Mouse (Mus musculus) 3T3-L1 (cell line): ENCODE results near the gene Fancc.

Experiments
- DNase-seq: peaks from one replicate; pipeline ENCODE4 v3.0.0-alpha.2; 2015; ENCODE audit warnings: low read depth, low spot score

The Fancc gene

GRCm38 (mm10) chr13:63421225-63421624 is 75.9 kb downstream of the Fancc start:
- DNase-seq, result peak; percentile 45

- DNase-seq, result no peak
These were observed 78.9 kb downstream of the Fancc start for GRCm38 (mm10) chr13:63418148-63418547.

- no peak for DNase-seq
These were observed 80.3 kb downstream of the Fancc start for GRCm38 (mm10) chr13:63416824-63417223.

DNA sequence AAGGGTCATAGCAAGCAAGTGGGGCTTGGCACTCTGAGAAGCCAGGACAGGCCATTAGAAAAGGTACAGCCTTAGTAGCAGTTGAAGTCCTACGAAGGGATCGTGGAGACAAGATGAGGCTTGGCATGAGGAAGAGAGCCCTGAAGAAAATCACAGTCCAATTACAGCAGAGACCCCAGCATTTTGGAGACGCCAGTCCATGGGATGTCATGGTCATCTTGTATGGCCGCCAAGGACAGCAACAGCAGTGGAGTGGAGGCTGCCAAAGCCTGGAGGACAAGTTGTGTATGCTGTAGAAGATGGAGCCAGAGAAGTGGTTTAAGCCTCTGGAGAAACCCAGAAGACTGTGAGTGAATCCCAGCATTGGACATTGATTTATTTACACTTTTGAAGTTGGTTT is 84.4 kb downstream of the Fancc start:
- no peak for DNase-seq

DNA sequence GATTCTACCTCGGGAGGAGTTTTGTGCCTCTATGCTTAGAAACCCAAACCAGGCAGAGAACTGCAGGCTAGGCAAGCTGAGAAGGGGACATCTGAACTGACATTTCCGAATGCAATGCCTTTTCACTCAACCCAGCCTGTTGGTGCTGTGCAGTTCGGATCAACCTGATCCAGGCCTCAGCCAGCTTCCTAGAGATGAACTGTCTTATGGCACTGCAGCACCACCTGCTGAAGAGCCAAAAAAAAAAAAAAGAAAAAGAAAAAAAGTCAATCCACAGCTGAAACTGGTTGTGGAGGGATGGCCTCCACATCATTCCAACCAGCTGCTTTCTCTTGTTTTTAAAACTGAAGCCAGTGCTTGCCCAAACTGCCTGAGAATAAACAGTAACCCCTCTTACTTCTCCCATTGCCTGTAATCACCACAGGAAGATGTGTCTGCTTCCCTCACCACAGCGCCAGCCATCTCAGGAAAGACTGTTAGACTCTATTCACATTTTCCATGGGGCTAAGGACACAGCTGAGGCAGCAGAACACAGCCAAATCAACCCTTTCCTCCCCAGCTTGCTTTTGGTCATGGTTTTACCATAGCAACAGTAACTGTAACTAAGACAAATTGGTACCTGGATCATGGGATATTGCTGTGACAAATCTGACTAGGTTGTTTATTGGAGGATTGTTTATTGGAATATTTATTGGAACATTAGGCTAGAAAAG is 85.6 kb downstream of the Fancc start:
- no peak for DNase-seq

- no peak for DNase-seq
These were observed 86.3 kb downstream of the Fancc start for GRCm38 (mm10) chr13:63410578-63411298.

DNA sequence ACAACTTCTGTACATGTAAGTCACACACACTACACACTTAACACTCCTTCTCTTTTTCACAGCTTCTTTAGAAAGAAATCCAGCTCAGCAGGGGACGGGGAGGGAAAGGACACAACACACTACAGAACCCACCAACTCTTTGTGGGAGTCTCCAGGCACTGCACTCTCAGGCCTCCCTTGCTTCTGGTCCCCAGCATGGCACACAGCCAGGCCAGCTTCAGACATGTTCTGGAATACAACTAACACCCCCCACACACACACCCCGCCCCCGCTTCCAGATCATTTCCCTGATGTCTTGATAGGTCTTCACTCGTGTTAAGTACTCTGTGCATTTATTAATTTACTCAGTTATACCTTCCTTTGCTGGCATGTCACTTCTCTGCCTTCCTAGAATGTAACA is 91.9 kb downstream of the Fancc start:
- DNase-seq, result no peak

DNA sequence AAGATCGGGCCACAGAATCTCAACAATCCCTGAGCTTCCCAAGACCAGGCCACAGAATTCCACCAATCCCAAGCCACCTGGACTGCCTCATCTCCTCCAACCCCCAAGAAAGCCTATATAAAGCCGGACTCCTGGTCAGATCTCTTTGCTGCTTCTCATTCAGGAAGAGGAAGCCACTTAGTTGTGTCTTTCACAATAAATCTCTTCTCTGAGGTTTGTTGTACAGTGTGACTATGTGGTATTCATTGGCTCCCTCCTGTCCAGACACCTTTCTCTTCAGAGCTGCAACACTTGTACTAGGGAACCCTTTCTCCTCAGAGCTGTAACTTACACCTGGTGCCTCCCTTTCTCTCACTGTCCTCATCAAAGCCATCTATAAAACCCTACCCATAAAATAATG is 92.4 kb downstream of the Fancc start:
- DNase-seq, result no peak

GRCm38 (mm10) chr13:63402823-63403222 is 94.3 kb downstream of the Fancc start:
- no peak for DNase-seq

GRCm38 (mm10) chr13:63400069-63400468 is 97.0 kb downstream of the Fancc start:
- DNase-seq, result peak; percentile 4

DNA sequence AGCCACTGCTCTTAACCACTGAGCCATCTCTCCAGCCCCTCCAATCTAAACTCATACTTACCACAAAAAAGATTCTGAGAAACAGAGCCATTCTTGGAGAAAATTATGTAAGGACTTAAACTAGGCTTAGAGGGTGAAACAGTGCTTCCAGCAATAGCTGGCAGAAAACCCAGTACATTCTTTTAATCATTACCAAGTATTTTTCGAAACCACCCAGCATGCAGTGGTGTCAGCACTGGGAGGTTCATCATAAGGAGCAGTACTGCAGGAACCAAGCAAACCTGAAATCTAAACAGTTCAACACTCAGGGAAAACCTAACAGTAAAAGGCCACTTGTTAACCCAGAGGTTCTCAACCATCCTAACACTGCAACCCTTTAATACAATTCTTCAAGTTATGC is 99.7 kb downstream of the Fancc start:
- DNase-seq, result no peak

DNA sequence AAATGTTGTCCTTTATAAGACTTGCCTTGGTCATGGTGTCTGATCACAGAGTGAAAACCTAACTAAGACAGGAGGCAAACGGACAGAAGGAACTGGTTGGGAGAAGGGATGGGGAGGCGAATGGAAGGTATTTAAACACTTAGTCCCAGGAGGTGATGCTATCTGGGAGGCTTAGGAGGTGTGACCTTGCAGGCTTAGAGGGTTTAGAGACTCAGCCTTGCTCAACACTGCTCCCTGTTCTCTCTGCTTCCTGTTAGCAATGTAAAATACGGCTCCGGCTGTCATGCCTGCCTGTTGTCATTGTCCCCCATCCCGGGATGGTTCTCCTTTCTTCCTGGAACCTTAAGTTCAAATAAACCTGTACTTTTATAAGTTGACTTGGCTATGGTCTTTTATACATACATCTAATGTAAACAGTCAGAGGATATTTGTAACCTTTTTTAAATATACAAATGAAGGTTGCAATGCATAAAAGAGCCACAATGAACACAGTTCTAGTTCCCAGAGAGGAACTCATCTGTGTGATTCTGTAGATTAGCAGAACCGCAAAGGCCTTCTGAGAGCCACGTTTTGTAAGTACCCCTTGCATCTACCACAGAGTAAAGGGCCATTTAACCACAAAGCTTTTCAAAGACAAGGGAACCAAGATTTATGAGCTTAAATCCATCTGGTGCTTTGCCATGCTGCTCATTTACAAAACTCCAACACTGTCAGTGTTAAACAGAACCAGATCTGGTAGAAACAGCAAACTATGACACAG is 102.6 kb downstream of the Fancc start:
- DNase-seq, result no peak

DNA sequence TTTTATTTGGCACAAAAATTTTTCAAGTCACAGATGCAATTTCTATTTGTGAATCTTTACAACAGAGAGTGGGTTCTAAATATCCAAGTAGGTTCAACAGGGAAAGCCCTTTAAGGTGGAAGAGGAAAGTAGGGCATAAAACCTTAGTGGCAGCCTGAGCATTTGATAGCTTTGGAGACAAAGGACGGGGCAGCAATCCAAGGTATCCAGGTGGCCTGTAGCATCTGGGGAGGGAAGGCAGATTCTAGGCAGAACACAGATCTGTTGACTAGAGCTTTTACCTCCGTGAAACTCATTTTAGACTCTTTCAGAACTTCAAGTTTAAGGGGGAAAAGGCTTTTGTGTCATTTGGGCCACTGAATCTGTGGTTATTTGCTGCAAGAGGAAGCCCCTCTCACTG is 111.8 kb downstream of the Fancc start:
- no peak for DNase-seq

- DNase-seq, result no peak
These were observed 112.3 kb downstream of the Fancc start for GRCm38 (mm10) chr13:63384775-63385174.

DNA sequence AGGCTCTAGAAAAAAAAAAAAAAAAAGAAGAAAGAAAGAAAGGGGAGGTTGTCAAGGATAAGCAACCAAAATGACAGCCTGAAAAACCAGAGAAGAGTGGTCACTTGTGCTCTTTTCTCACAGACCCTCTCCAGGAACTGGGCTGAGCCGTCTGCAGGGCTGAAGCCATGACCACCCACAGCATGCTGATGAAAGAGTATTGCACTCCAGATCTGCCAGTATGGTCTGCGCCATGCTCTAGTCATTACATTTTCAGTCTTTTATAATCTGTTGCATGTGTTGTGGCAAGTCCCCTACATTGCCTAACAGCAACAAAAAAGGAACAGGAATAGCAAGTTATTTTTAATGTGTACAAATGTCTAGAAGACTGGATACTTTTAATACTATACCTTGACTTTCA is 114.9 kb downstream of the Fancc start:
- DNase-seq, result no peak

DNA sequence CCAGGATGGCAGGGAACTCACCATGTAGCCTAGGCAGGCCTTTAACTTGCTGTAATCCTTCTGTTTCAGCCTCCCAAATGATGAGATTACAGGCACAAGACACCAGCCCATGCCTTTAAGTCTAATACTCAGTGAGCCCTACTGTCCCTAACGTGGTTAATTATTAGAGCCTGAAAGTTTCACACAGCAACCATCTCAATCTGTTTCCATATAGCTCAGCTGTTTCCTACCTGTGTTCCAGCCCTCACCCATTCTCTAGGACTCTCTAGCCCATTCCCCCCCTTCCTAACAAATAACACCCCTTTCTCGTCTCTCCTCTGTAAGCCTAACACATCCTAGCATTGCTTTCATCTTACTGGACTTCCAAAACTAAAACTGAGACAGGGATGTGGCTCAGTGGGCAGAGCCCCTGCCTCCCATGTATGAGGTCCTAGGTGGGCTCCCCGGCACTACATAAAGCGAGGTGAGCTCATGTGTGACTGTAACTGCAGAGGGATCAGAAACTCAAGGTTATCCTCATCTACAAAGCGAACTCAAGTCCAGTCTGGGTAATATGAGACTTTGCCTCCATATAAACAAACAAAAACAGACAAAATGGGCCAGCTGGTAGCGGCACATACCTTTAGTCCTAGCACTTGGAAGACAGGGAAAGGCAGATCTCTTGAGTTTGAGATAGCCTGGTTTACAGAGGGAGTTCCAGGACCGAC is 123.5 kb downstream of the Fancc start:
- no peak for DNase-seq

- DNase-seq, result no peak
These were observed 135.3 kb downstream of the Fancc start for GRCm38 (mm10) chr13:63361755-63362154.

GRCm38 (mm10) chr13:63360111-63360885 is 136.8 kb downstream of the Fancc start:
- no peak for DNase-seq

DNA sequence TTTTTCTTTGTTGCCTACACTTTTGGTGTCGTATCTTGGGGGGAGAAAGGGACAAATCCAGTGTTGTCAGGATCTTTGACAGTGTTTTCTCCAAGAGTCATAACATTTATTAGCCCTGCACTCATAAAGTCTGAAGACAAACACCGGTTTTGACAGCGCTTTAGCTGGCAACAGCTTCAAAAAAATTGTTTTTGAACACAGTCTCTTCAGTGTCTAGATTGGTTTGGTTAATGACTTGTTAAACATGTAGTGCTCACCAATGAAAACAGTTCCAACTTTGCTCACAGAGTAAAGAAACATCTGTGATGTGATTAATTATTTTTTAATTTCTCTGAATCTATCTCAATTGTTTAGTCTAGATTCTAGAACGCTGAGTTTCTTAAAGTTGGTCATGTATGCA is 137.7 kb downstream of the Fancc start:
- no peak for DNase-seq

GRCm38 (mm10) chr13:63356558-63356957 is 140.5 kb downstream of the Fancc start:
- peak; percentile 81 for DNase-seq

DNA sequence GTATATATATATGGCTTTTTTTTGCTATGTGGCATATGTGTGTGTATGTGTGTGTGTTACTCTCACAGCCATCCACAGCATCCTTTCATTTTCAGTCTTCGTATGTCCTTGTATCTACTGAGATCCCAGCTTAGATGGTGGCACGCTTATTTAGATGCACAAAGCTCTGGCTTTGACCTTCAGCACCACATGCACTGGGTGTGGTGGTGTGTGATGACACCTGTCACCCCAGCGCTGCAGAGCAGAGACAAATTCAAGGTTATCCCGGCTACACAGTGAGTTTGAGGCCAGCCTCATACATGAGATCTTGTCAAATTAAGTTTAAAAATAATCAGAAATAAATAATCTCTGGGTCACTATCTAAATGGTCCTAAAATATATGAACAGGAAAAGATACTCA is 141.0 kb downstream of the Fancc start:
- DNase-seq, result no peak
